Mouse (Mus musculus) forebrain, embryonic 13.5 days (tissue): ENCODE measurements at regions not wholly inside any gene's neighbourhood (a gene's known extent, or its start where the extent isn't known, plus 50 kb on each side); places are given as distances from the start of the nearest gene placed in this dataset.

ENCODE experiments used
- ATAC-seq: fragments of 200-750 bp; cut with Nextera tagmentation; 2 replicates; pipeline ENCODE4 v1.8.0; 2017
- H3K27ac ChIP-seq: fragments of 300-500 bp; sonication (generic); 2 replicates; pipeline ENCODE4 v1.5.1; 2015; ENCODE audit warnings: inconsistent platforms, mild to moderate bottlenecking, moderate library complexity
- H3K27me3 ChIP-seq: fragments of 300-500 bp; sonication (generic); 2 replicates; pipeline ENCODE4 v1.6.1; 2015; ENCODE audit warnings: mild to moderate bottlenecking, inconsistent platforms
- H3K36me3 ChIP-seq: fragments of 300-500 bp; sonication (generic); 2 replicates; pipeline ENCODE4 v1.6.1; 2015; ENCODE audit warnings: mild to moderate bottlenecking, inconsistent platforms; ENCODE audit not compliant: poor library complexity, severe bottlenecking
- H3K4me1 ChIP-seq: fragments of 300-500 bp; sonication (generic); 2 replicates; pipeline ENCODE4 v1.6.1; 2015; ENCODE audit warnings: inconsistent platforms
- H3K4me2 ChIP-seq: fragments of 300-500 bp; sonication (generic); 2 replicates; pipeline ENCODE4 v1.6.1; 2015; ENCODE audit warnings: inconsistent platforms, mild to moderate bottlenecking, moderate library complexity
- H3K4me3 ChIP-seq: fragments of 300-500 bp; sonication (generic); 2 replicates; pipeline ENCODE4 v1.5.1; 2015; ENCODE audit warnings: mild to moderate bottlenecking, inconsistent platforms
- H3K9ac ChIP-seq: fragments of 300-500 bp; sonication (generic); 2 replicates; pipeline ENCODE4 v1.6.1; 2015; ENCODE audit warnings: mild to moderate bottlenecking, inconsistent platforms
- H3K9me3 ChIP-seq: fragments of 300-500 bp; sonication (generic); replicated peaks from 2 replicates; pipeline ENCODE4 v1.6.1; 2016; ENCODE audit warnings: inconsistent platforms
- WGBS: fragments of 180-500 bp; shearing (Covaris S2); methylation state at CpG from one replicate; pipeline ENCODE4 v1.1.7; 2015; 5-methylcytosine and 5-hydroxymethylcytosine counted together

DNA sequence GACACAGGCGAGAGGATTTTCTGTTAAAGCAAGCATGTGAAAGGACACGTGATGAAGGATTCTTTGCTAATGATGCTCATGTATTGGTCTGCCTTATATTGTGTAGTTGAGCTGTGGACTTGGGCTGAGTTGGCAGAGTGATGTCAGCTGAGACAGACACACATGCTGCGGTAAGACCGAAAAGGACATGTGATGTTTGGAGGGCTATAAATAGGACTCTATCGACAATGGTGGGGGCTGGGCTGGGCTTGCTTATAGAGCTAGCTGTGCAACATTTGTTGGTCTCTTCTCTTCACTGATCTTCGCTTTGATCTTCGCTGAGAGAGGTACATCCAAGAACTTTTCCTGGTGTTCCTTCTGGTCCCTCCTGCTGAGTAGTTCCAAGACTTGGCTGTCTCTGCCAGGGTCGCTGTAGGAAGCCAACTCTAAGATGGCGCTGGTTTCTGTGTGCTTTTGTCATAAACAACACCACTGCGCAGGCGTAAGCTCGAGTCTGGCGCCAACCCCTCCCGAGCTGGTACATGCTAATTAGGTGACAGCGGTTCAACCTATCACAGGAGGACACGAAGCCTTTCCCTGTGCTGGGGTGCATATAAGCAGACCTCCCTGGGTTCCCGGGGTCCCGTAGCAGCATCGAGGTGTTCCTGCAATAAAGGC lies 145.8 kb upstream of the Tut7 start:
- Histone ChIP-seq H3K4me1 (peaks cover 37% of the 10 kb centered on the region), H3K27ac (peak overlapping the region; percentile 15), H3K4me2 (no peak overlapping the region), H3K9me3 (no peaks in the 10 kb centered on the region), H3K4me3 (no peak overlapping the region), H3K27me3 (peaks cover 4% of the 10 kb centered on the region; the same call in 1 of the 2 replicates), H3K36me3 (no peaks in the 10 kb centered on the region), H3K9ac (no peak overlapping the region)
- no peak for ATAC-seq
- 73% methylated on average over 19 of the region's 19 CpGs for WGBS

DNA sequence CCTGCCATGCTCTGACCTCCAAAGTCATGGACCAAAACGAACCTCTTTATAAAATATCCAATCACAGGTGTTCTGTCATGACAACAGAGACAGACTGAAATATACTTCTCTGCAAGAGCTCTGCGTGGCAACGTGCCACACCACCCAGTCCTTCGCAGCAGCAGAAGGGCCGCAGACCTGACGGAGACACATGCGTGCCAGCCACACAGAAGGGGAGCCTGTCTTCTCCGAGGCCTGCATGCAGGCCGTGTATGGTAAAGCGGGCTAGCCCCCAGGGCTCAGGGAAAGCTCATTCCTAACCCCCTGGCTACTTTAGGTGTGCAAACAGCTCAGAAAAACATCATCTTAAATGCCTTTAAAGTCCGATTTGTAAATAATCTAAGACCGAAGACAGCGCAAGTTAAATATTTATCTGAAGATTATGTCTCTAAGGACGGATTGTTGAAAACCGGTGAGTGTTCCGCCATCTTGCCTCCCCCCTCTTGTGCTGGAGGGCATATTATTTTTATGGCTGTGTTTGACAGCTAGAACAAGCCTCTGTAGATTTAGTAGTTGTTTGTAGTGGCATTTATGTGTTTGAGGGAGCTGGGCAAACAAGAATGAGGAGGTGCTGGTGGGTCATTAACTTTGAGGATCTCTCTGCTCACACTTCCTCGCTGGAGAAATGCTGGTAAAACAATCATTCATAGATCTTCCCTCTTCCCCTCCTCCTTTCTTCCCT lies 143.7 kb upstream of the Tut7 start:
- no peak overlapping the region for H3K9ac ChIP-seq
- H3K27me3 ChIP-seq, result no peaks in the 10 kb centered on the region
- whole genome bisulfite sequencing, result 89% methylated on average over 17 of the region's 17 CpGs
- no peak overlapping the region for H3K4me2 ChIP-seq
- ATAC-seq, result no peak
- H3K27ac ChIP-seq, result no peak overlapping the region
- no peaks in the 10 kb centered on the region for H3K9me3 ChIP-seq
- H3K36me3 ChIP-seq, result no peaks in the 10 kb centered on the region
- H3K4me1 ChIP-seq, result peaks cover 36% of the 10 kb centered on the region
- no peak overlapping the region for H3K4me3 ChIP-seq

DNA sequence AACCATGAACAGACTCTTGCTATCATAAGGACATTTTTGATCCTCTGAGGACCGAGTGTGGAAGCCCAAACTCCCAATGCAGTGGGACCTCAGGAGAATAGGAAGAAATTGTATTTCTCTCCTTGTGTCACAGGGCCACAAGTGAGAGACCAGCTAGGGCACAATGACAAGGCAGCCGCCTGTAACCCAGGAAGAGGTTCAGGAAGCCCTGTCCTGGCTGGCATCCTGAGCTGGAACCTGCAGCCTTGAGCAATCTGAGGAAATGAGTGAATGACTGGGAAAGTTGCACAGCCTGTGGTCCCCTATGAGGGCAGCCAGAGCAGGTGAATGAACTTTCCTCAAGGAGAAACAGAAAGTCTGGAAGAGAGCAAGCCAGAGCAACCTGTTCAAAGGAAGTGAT lies 142.0 kb upstream of the Tut7 start:
- peaks cover 18% of the 10 kb centered on the region for H3K4me1 ChIP-seq
- no peaks in the 10 kb centered on the region for H3K9me3 ChIP-seq
- no peak overlapping the region for H3K4me2 ChIP-seq
- no peak overlapping the region for H3K4me3 ChIP-seq
- H3K27ac ChIP-seq, result no peak overlapping the region
- H3K9ac ChIP-seq, result no peak overlapping the region
- no peaks in the 10 kb centered on the region for H3K36me3 ChIP-seq
- no peaks in the 10 kb centered on the region for H3K27me3 ChIP-seq
- 94% methylated on average over 2 of the region's 2 CpGs for WGBS
- no peak for ATAC-seq

- Histone ChIP-seq H3K36me3 (no peaks in the 10 kb centered on the region), H3K27me3 (no peaks in the 10 kb centered on the region), H3K4me2 (peak overlapping the region; percentile 20; the same call in 1 of the 2 replicates), H3K27ac (peak overlapping the region; percentile 48), H3K4me1 (peaks cover 10% of the 10 kb centered on the region), H3K9ac (no peak overlapping the region), H3K9me3 (no peaks in the 10 kb centered on the region), H3K4me3 (no peak overlapping the region)
- WGBS, result 38% methylated on average over 21 of the region's 21 CpGs
- peak; percentile 27; the same call in 1 of the 2 replicates for ATAC-seq
Observed at GRCm38 (mm10) chr13:59962676-59963664, 140.0 kb upstream of the Tut7 start.

DNA sequence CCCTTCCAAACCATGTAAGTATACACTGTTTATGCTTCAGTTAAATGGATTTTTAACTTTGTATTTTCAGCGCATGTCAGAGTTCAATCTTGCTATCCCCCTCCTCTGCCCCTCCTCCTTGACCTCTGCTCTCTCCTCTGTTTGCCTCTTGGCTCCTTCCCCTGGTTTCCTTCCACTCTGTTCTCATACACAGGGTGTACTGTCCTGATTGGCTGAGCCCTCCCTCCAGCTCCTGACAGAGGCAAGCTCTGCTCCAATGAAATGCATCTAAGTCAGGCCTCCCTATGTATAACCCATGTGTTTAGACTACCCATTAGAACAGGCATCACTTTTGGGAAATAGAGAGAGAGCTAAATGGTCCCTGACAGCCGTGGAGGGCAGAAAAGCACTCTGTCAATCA lies 133.5 kb upstream of the Tut7 start:
- no peak overlapping the region for H3K27ac ChIP-seq
- H3K4me3 ChIP-seq, result no peak overlapping the region
- no peak overlapping the region for H3K9ac ChIP-seq
- no peaks in the 10 kb centered on the region for H3K36me3 ChIP-seq
- no peak overlapping the region for H3K4me2 ChIP-seq
- no peaks in the 10 kb centered on the region for H3K4me1 ChIP-seq
- 75% methylated on average over 2 of the region's 2 CpGs for WGBS
- no peak for ATAC-seq
- no peaks in the 10 kb centered on the region for H3K9me3 ChIP-seq
- no peaks in the 10 kb centered on the region for H3K27me3 ChIP-seq

GRCm38 (mm10) chr13:59952809-59953208 lies 129.9 kb upstream of the Tut7 start:
- no peak overlapping the region for H3K9ac ChIP-seq

GRCm38 (mm10) chr13:59952116-59952515 lies 129.2 kb upstream of the Tut7 start:
- Histone ChIP-seq H3K36me3 (no peaks in the 10 kb centered on the region), H3K27ac (no peak overlapping the region), H3K4me2 (no peak overlapping the region), H3K9me3 (no peaks in the 10 kb centered on the region), H3K4me3 (no peak overlapping the region), H3K4me1 (peaks cover 11% of the 10 kb centered on the region), H3K9ac (no peak overlapping the region), H3K27me3 (no peaks in the 10 kb centered on the region)
- 61% methylated on average over 3 of the region's 3 CpGs for WGBS
- no peak for ATAC-seq

More at GRCm38 (mm10) chr13:59952809-59953208, 129.9 kb upstream of the Tut7 start:
- peaks cover 11% of the 10 kb centered on the region for H3K4me1 ChIP-seq
- no peak overlapping the region for H3K4me2 ChIP-seq
- WGBS, result 50% methylated on average over 4 of the region's 4 CpGs
- no peaks in the 10 kb centered on the region for H3K36me3 ChIP-seq
- H3K9me3 ChIP-seq, result no peaks in the 10 kb centered on the region
- H3K4me3 ChIP-seq, result no peak overlapping the region
- no peak overlapping the region for H3K27ac ChIP-seq
- no peak for ATAC-seq
- H3K27me3 ChIP-seq, result no peaks in the 10 kb centered on the region

DNA sequence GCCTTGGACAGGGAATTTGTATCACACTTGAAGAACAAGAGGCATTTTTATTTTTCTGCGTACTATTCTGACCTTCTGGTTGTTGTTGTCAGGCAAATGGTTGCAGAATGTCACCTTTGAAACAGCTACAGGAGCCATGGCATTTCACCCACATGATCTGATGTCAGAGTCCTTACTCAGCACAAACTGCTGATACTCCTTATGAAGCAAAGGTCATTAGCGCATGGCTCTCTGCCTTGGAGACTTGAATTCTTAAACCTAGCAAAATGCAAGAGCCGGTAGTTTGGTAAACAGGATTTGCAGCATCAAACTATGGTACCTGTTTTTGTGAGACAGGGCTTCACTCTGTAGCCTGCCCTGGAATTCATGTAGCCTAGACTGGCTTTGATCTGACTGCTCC lies 127.3 kb upstream of the Tut7 start:
- Histone ChIP-seq H3K4me1 (peaks cover 11% of the 10 kb centered on the region), H3K9ac (no peak overlapping the region), H3K27ac (no peak overlapping the region), H3K9me3 (no peaks in the 10 kb centered on the region), H3K4me3 (no peak overlapping the region), H3K27me3 (no peaks in the 10 kb centered on the region), H3K4me2 (no peak overlapping the region), H3K36me3 (no peaks in the 10 kb centered on the region)
- WGBS, result 88% methylated on average over 3 of the region's 3 CpGs
- ATAC-seq, result no peak

GRCm38 (mm10) chr13:59949471-59949870 lies 126.5 kb upstream of the Tut7 start:
- Histone ChIP-seq H3K9ac (no peak overlapping the region), H3K9me3 (no peaks in the 10 kb centered on the region), H3K36me3 (no peaks in the 10 kb centered on the region), H3K27ac (no peak overlapping the region), H3K4me2 (no peak overlapping the region), H3K27me3 (no peaks in the 10 kb centered on the region), H3K4me1 (peaks cover 11% of the 10 kb centered on the region), H3K4me3 (no peak overlapping the region)
- 71% methylated on average over 6 of the region's 6 CpGs for WGBS
- ATAC-seq, result no peak

- H3K27me3 ChIP-seq, result no peaks in the 10 kb centered on the region
- H3K9me3 ChIP-seq, result no peaks in the 10 kb centered on the region
- no peak overlapping the region for H3K4me3 ChIP-seq
- no peak overlapping the region for H3K27ac ChIP-seq
- no peak overlapping the region for H3K4me2 ChIP-seq
- 76% methylated on average over 15 of the region's 15 CpGs for WGBS
- H3K4me1 ChIP-seq, result peaks cover 13% of the 10 kb centered on the region
- no peak overlapping the region for H3K9ac ChIP-seq
- no peaks in the 10 kb centered on the region for H3K36me3 ChIP-seq
- no peak for ATAC-seq
Observed at GRCm38 (mm10) chr13:59948496-59949138, 125.7 kb upstream of the Tut7 start.

DNA sequence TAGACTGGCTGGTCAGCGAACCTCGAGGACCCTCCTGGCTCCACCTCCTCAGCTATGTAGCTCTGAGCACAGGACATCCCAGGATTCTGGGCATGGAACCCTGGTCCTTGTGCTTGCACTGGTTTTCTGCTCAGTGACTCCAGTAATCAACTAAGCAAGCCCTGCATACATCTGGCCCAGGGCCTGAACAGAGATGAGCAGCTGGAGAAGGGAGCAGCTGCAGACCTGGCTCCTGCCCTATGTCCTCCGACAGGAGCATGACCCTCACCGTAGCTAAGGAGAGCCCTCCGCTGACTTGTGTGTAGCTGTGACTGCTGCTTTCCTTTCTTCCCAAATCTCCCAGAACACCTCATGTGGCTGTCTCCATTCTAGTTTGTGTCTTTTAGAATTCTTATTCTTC lies 124.5 kb upstream of the Tut7 start:
- 82% methylated on average over 5 of the region's 5 CpGs for WGBS
- no peak overlapping the region for H3K4me3 ChIP-seq
- no peaks in the 10 kb centered on the region for H3K9me3 ChIP-seq
- no peak for ATAC-seq
- H3K36me3 ChIP-seq, result no peaks in the 10 kb centered on the region
- no peak overlapping the region for H3K4me2 ChIP-seq
- H3K27ac ChIP-seq, result no peak overlapping the region
- H3K27me3 ChIP-seq, result no peaks in the 10 kb centered on the region
- H3K4me1 ChIP-seq, result peaks cover 15% of the 10 kb centered on the region
- no peak overlapping the region for H3K9ac ChIP-seq
